Mouse (Mus musculus) lung, postnatal 36 days (tissue): Measurements from ENCODE around the gene Gm4952.

Experiments used
- DNase-seq: peaks from one replicate; pipeline ENCODE4 v3.0.0; 2022; ENCODE audit warnings: mixed read lengths

Gm4952 gene

GRCm38 (mm10) chr19:12599674-12600073 lies at the start of gene Gm4952:
Gm4952 (plus strand) TSS chr19:12599974.
- DNase-seq = no peak

- no peak for DNase-seq
Measured at GRCm38 (mm10) chr19:12550005-12550942, 49.5 kb upstream of the Gm4952 start.

GRCm38 (mm10) chr19:12556293-12556692 lies 43.5 kb upstream of the Gm4952 start:
- no peak for DNase-seq

- peak; percentile 52 for DNase-seq
Measured at GRCm38 (mm10) chr19:12558219-12558618, 41.6 kb upstream of the Gm4952 start.

- DNase-seq = no peak
Measured at GRCm38 (mm10) chr19:12564197-12564596, 35.6 kb upstream of the Gm4952 start.

GRCm38 (mm10) chr19:12567011-12567410 lies 32.8 kb upstream of the Gm4952 start:
- peak; percentile 33 for DNase-seq

- DNase-seq = no peak
Measured at GRCm38 (mm10) chr19:12570866-12571265, 28.9 kb upstream of the Gm4952 start.

GRCm38 (mm10) chr19:12571687-12572086 lies 28.1 kb upstream of the Gm4952 start:
- no peak for DNase-seq

- no peak for DNase-seq
Measured at GRCm38 (mm10) chr19:12572614-12573265, 27.0 kb upstream of the Gm4952 start.

- DNase-seq = peak; percentile 97
Measured at GRCm38 (mm10) chr19:12573266-12574011, 26.3 kb upstream of the Gm4952 start.

GRCm38 (mm10) chr19:12574012-12574407 lies 25.8 kb upstream of the Gm4952 start:
- peak; percentile 54 for DNase-seq

GRCm38 (mm10) chr19:12575107-12575506 lies 24.7 kb upstream of the Gm4952 start:
- peak; percentile 57 for DNase-seq

GRCm38 (mm10) chr19:12575514-12575913 lies 24.3 kb upstream of the Gm4952 start:
- no peak for DNase-seq

GRCm38 (mm10) chr19:12576639-12577038 lies 23.1 kb upstream of the Gm4952 start:
- DNase-seq = no peak

GRCm38 (mm10) chr19:12585310-12585709 lies 14.5 kb upstream of the Gm4952 start:
- peak; percentile 37 for DNase-seq

- DNase-seq = peak; percentile 88
Measured at GRCm38 (mm10) chr19:12591908-12592307, 7.9 kb upstream of the Gm4952 start.

- DNase-seq = no peak
Measured at GRCm38 (mm10) chr19:12595135-12595529, 4.6 kb upstream of the Gm4952 start.

- DNase-seq = peak; percentile 75
Measured at GRCm38 (mm10) chr19:12595530-12596289, 4.1 kb upstream of the Gm4952 start.

GRCm38 (mm10) chr19:12596290-12597072 lies 3.3 kb upstream of the Gm4952 start:
- no peak for DNase-seq

GRCm38 (mm10) chr19:12597073-12597405 lies 2.7 kb upstream of the Gm4952 start:
- DNase-seq = no peak

GRCm38 (mm10) chr19:12598674-12599073 lies 1.1 kb upstream of the Gm4952 start:
- DNase-seq = no peak
